Mouse (Mus musculus): ENCODE data around the gene 4930550C14Rik. TPM values are rescaled to one million over a fixed set of nuclear protein-coding genes. Genes with fewer than 3 reads are reported as not detected.

4930550C14Rik gene
- polyA plus RNA-seq (2017; shearing (Covaris generic)) = under 1 TPM; 0.54 to 0.98 TPM

DNA sequence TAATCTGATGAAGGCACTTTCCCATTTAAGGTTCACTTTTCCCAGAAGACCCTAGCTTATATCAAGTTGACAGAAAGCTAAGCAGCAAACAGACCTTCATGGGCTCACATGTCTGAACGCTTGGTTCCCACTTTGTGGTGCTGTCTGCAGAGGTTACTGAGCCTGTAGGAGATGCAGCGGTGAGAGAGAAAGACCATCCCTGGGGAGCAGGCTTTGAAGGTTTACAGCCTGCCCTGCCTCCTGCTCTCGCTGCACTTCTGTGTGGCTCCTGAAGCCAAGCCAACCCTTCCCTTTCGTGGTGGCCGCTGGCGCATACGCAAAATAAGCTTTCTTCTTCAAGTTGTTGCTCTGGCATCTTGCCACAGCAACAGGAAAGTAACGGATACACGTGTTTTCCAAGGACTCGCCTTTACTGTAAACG lies at the start of gene 4930550C14Rik:
4930550C14Rik (plus strand) TSS at position 35 of the 421 bp plus-strand sequence.
- ATAC-seq = no peak

- no peak for ATAC-seq
These were observed 49.0 kb upstream of the 4930550C14Rik start for GRCm38 (mm10) chr9:53353161-53353560.

DNA sequence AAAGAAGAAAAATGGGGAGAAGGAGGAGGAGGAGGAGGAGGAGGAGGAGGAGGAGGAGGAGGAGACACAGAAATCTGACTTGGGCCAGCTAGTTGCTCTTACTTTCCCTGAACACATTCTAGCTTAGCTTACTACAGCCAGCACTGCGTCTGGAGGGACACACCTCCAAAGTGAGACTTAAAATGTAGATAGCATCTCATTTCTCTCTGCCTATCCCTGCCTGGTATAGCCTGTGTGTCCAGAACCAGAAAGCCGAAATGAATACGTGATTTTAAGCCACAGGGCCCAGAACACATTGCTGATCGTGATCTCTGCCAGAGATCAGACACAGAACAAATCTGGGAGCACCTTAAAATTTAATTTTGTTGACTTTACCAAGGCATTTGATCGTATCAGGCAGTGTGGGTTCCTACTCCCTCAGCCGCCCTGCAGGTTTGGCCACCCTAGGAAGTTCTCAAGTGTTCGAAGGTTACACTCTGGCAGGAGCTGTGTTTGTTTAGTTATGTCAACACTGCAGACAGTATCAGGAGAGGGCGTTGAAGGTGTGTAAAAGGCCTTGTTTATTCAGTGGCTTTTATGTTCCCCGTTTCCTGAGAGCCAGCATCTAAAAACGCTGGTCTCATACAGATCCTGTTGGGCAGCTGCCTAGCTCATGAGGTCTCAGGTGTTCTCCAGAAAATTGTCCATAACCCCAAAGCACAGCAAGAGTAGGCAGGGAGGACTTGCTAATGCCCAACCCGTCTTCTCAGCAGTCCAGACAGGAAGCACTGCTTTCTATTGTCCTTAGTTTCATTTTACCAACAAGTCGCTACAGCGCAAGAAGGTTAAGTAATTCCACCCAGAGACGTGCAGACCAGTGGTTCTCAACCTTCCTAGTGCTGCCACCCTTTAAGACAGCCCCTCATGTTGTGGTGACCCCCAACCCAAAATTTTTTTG lies 45.6 kb upstream of the 4930550C14Rik start:
- ATAC-seq = peak; percentile 39

GRCm38 (mm10) chr9:53371339-53371738 lies 30.8 kb upstream of the 4930550C14Rik start:
- no peak for ATAC-seq

- no peak for ATAC-seq
These were observed 26.2 kb upstream of the 4930550C14Rik start for GRCm38 (mm10) chr9:53375907-53376306.

- no peak for ATAC-seq
These were observed 25.3 kb upstream of the 4930550C14Rik start for GRCm38 (mm10) chr9:53376820-53377219.

DNA sequence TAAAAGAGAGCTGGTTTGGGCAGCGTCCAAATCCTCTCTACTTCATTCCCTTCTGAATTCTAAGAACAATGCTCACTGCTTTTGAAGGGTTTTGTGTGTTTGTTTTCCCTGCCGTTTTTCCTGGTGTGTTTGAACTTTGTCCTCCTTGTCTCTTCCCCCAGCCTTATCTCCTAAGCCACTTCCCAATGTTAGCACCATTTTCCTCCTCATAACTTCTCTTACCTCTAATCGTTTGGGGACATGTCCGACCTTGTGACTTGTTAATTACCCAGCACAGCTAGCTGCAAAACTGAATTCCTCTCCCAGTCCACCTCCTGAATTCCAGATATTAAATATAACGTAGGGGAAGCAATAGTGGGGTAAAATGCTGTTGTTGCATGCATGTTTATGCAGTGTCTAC lies 24.5 kb upstream of the 4930550C14Rik start:
- ATAC-seq = no peak

DNA sequence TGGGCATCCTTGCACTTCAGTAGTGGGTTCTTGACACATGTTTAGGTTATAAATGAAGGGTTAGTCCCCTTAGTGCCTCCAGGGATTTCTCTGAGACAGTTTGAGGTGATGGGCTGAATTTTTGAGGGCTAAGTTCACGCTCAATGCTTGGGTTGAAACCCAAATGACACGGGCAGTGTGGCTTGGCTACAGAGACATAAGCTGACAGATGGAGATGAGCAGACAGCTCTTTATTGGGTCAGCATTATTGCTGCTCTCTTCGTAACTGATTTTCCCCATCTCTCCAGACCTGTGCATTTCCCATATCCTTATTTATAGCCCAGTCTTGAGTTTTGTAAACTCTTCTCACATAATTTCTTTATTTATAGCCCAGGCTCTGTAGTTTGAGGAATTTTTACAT lies 24.0 kb upstream of the 4930550C14Rik start:
- ATAC-seq = no peak

DNA sequence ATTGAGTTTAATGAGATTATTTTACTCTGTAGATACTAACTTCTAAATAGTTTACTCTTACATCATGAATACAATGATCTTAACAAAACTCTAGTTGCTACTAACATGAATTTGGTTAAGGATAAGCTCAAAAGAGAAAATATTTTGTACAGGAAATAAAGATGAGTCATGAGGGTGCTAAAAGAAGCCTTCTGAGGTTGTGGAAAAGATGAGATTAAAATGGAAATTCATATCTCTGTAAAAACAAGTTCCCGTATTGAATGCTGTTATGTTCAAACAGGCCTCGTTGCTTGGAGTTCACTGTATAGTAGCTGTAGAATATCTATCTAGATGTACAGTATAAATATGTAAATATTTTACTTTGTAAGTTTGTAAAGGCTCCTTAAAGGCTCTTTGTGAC lies 21.5 kb upstream of the 4930550C14Rik start:
- ATAC-seq = no peak

DNA sequence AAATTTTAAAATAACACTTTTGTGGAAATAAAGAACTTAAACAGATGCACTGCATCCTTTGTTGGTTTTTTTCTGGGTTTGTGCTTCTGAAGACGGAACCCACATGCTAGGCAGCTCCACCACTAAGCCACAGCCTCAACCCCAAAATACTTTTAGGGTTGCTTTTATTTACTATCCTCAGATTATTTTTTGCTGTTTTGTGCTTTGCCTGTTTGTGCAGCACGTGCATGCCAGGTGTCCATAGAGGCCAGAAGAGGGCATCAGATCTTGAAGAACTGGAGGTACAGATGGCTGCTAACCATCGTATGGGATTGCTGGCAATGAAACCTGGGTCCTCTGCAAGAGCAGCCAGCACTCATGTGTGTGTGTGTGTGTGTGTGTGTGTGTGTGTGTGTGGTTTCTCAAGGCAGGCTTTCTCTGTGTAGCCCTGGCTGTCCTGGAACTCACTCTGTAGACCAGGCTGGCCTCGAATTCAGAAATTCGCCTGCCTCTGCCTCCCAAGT lies 21.0 kb upstream of the 4930550C14Rik start:
- no peak for ATAC-seq

- peak; percentile 63 for ATAC-seq
These were observed 17.9 kb upstream of the 4930550C14Rik start, which contains the start of gene Kdelc2 for GRCm38 (mm10) chr9:53383951-53384866. Gene Kdelc2 (plus strand): TSS chr9:53384025.

DNA sequence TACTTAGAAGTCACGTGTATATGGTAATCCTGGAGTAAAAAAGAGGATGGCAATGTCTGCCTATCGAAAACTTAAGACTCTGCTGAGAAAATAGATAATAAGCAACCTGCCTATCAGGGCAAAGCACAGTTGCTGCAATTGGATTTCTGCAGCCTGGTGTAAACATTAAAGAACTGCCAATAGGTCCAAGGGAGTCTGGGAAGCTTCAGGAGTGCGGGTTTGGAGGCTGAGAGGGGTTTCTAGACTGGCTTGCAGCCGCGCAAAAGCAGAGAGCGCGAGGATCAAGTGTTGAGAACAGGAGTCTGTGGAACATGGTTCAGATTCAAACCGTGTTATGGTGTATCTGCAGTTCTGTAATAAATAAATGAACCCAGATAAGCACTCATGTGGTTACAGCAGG lies 17.3 kb upstream of the 4930550C14Rik start:
- ATAC-seq = peak; percentile 7

- no peak for ATAC-seq
These were observed 14.7 kb upstream of the 4930550C14Rik start for GRCm38 (mm10) chr9:53387431-53387830.

- ATAC-seq = no peak
These were observed 13.0 kb upstream of the 4930550C14Rik start for GRCm38 (mm10) chr9:53389109-53389508.

DNA sequence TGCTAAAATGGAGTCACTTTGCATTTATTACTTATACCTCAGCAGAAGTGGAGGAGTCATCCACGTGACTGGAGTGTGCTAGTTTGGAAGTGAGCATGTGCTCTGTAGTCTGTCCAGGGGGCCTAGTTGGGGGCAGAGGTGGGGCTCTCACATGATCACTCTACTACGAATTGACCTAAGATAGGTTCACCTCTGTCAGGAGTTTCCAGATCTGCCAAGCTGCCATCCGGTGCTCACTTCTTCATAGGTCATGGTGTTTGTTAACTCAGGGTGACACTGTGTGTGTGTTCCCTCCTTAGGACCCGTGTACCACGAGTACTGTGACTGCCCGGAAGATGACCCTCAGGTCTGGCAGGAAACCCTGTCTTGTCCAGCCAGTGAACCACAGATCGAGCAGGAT lies 12.0 kb upstream of the 4930550C14Rik start:
- ATAC-seq = no peak

GRCm38 (mm10) chr9:53397685-53398387 lies 4.3 kb upstream of the 4930550C14Rik start:
- peak; percentile 51 for ATAC-seq

GRCm38 (mm10) chr9:53398388-53398700 lies 3.8 kb upstream of the 4930550C14Rik start:
- ATAC-seq = peak; percentile 88

GRCm38 (mm10) chr9:53399537-53399936 lies 2.6 kb upstream of the 4930550C14Rik start:
- ATAC-seq = no peak

DNA sequence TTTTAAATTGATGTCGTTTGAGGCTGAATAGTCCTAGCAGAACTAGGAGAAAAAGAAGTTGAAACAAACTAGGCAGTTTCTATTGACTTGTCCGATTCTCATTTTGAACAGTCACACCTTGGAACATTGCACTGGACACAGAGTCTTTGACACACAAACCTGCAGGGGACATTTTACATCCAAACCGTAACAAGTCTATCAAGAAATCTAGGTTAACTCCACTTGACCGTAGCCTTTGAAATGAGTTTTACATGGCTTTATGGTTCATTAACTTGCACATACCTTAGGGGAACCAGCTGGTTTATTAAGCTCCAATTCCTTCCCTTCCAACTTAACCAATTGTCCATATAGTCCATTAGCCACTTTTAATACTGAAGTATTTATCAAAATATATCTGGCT lies 1.4 kb upstream of the 4930550C14Rik start:
- ATAC-seq = no peak

GRCm38 (mm10) chr9:53401146-53401545 lies 979 bp upstream of the 4930550C14Rik start:
- ATAC-seq = no peak

DNA sequence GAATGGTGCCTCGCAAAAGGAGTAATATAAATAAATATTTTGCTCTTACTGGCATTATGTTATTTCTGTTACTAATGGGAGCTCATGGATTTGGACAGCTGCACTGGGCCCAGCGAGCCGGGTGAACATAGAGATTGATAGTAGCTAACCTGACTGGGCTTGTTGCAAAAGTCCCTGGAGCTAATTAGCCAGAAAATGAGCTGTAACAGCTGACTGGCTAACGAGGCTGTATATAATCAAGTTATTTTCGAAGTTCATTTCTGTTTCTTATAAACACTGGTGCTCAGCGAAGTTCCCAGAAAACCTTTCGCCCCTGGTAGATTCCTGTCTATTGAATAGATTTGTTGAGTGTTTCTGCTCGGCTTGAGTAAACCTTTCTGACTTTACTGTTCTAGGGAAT lies 866 bp downstream of the 4930550C14Rik start:
- no peak for ATAC-seq

DNA sequence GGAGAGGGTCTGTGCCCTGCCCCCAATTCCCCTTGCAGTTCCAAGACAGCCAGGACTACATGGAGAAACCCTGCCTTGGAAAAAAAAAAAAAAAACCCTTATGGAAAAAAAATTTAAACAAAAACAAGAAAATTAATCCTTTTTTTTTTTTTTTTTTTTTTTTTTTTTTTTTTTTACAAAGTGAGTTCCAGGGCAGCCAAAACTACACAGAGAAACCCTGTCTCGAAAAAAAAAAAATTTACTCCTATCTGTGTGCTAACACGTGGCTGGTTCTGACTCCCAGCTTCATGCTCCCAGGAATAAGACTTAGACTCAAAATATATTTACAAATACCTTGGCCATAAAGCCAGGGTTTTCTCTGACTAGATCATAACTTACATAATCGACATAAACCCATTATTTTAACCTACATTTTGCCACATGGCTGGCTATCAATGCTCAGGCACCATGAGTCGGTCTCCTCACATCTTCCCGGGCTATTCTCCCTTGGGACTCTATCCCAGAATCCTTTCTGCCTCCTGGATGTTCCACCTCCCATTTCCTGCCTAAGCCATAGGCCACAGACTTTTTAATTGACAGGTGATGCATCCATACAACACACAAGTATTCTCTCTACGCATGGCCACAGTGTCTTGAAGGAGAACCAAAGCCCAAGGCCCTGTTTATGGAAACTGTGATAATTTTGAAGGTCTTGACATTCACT lies 2.1 kb downstream of the 4930550C14Rik start:
- no peak for ATAC-seq

Measured in CD4-positive, CD25-positive, alpha-beta regulatory T cell, adult 4 months (primary cell).